Mouse (Mus musculus): ENCODE data around the gene Slc16a4. TPM values are rescaled to one million over a fixed set of nuclear protein-coding genes. Genes with fewer than 3 reads are reported as not detected.

Gene Slc16a4
- not detected in 2 replicates for polyA plus RNA-seq (2012; ENCODE audit: insufficient read depth, insufficient read length, missing spikeins)

GRCm38 (mm10) chr3:107290764-107291381, at the start of gene Slc16a4:
Slc16a4 (plus strand) TSS chr3:107291230.
- TF ChIP-seq CTCF (IDR thresholded peaks at IDR 0.05; ENCODE audit: low read depth, low read length) (no peak), POLR2A (IDR thresholded peaks at IDR 0.05; ENCODE audit: borderline replicate concordance, low read depth, low read length) (no peak)
- Histone ChIP-seq H3K4me3 (ENCODE audit: insufficient read depth, low read length) (no peak within 1 kb of the TSS), H3K4me1 (ENCODE audit: control insufficient read depth, insufficient read depth, low read length) (peaks cover 6% of the 10 kb centered on the region), H3K27ac (ENCODE audit: insufficient read depth, low read depth, low read length) (no peak within 1 kb of the TSS)

GRCm38 (mm10) chr3:107241389-107242094, 49.5 kb upstream of the Slc16a4 start:
- Histone ChIP-seq H3K4me3 (ENCODE audit: insufficient read depth, low read length) (no peak overlapping the region), H3K4me1 (ENCODE audit: control insufficient read depth, insufficient read depth, low read length) (no peaks in the 10 kb centered on the region), H3K27ac (ENCODE audit: insufficient read depth, low read depth, low read length) (no peak overlapping the region)
- TF ChIP-seq POLR2A (IDR thresholded peaks at IDR 0.05; ENCODE audit: borderline replicate concordance, low read depth, low read length), result no peak
- no peak for TF ChIP-seq CTCF (IDR thresholded peaks at IDR 0.05; ENCODE audit: low read depth, low read length)

- no peak overlapping the region for H3K27ac ChIP-seq (ENCODE audit: insufficient read depth, low read depth, low read length)
- TF ChIP-seq CTCF (IDR thresholded peaks at IDR 0.05; ENCODE audit: low read depth, low read length) (no peak), POLR2A (IDR thresholded peaks at IDR 0.05; ENCODE audit: borderline replicate concordance, low read depth, low read length) (no peak)
- no peaks in the 10 kb centered on the region for H3K4me1 ChIP-seq (ENCODE audit: control insufficient read depth, insufficient read depth, low read length)
- no peak overlapping the region for H3K4me3 ChIP-seq (ENCODE audit: insufficient read depth, low read length)
Measured at GRCm38 (mm10) chr3:107246876-107247275, 44.2 kb upstream of the Slc16a4 start.

GRCm38 (mm10) chr3:107249042-107249441, 42.0 kb upstream of the Slc16a4 start:
- Histone ChIP-seq H3K27ac (ENCODE audit: insufficient read depth, low read depth, low read length) (no peak overlapping the region), H3K4me1 (ENCODE audit: control insufficient read depth, insufficient read depth, low read length) (no peaks in the 10 kb centered on the region), H3K4me3 (ENCODE audit: insufficient read depth, low read length) (no peak overlapping the region)
- TF ChIP-seq CTCF (IDR thresholded peaks at IDR 0.05; ENCODE audit: low read depth, low read length) (no peak), POLR2A (IDR thresholded peaks at IDR 0.05; ENCODE audit: borderline replicate concordance, low read depth, low read length) (no peak)

GRCm38 (mm10) chr3:107250320-107250719, 40.7 kb upstream of the Slc16a4 start:
- Histone ChIP-seq H3K27ac (ENCODE audit: insufficient read depth, low read depth, low read length) (no peak overlapping the region), H3K4me3 (ENCODE audit: insufficient read depth, low read length) (no peak overlapping the region), H3K4me1 (ENCODE audit: control insufficient read depth, insufficient read depth, low read length) (no peaks in the 10 kb centered on the region)
- TF ChIP-seq POLR2A (IDR thresholded peaks at IDR 0.05; ENCODE audit: borderline replicate concordance, low read depth, low read length) (no peak), CTCF (IDR thresholded peaks at IDR 0.05; ENCODE audit: low read depth, low read length) (no peak)

- TF ChIP-seq POLR2A (IDR thresholded peaks at IDR 0.05; ENCODE audit: borderline replicate concordance, low read depth, low read length), result no peak
- no peak for TF ChIP-seq CTCF (IDR thresholded peaks at IDR 0.05; ENCODE audit: low read depth, low read length)
- H3K4me1 ChIP-seq (ENCODE audit: control insufficient read depth, insufficient read depth, low read length), result no peaks in the 10 kb centered on the region
- no peak overlapping the region for H3K27ac ChIP-seq (ENCODE audit: insufficient read depth, low read depth, low read length)
- no peak overlapping the region for H3K4me3 ChIP-seq (ENCODE audit: insufficient read depth, low read length)
Measured at GRCm38 (mm10) chr3:107252035-107252434, 39.0 kb upstream of the Slc16a4 start.

GRCm38 (mm10) chr3:107253925-107254324, 37.1 kb upstream of the Slc16a4 start:
- H3K27ac ChIP-seq (ENCODE audit: insufficient read depth, low read depth, low read length), result no peak overlapping the region
- no peak overlapping the region for H3K4me3 ChIP-seq (ENCODE audit: insufficient read depth, low read length)
- TF ChIP-seq CTCF (IDR thresholded peaks at IDR 0.05; ENCODE audit: low read depth, low read length) (no peak), POLR2A (IDR thresholded peaks at IDR 0.05; ENCODE audit: borderline replicate concordance, low read depth, low read length) (no peak)
- H3K4me1 ChIP-seq (ENCODE audit: control insufficient read depth, insufficient read depth, low read length), result no peaks in the 10 kb centered on the region

GRCm38 (mm10) chr3:107255992-107256391, 35.0 kb upstream of the Slc16a4 start:
- no peak overlapping the region for H3K4me3 ChIP-seq (ENCODE audit: insufficient read depth, low read length)
- no peaks in the 10 kb centered on the region for H3K4me1 ChIP-seq (ENCODE audit: control insufficient read depth, insufficient read depth, low read length)
- TF ChIP-seq POLR2A (IDR thresholded peaks at IDR 0.05; ENCODE audit: borderline replicate concordance, low read depth, low read length), result no peak
- TF ChIP-seq CTCF (IDR thresholded peaks at IDR 0.05; ENCODE audit: low read depth, low read length), result no peak
- H3K27ac ChIP-seq (ENCODE audit: insufficient read depth, low read depth, low read length), result no peak overlapping the region

GRCm38 (mm10) chr3:107256724-107257123, 34.3 kb upstream of the Slc16a4 start:
- Histone ChIP-seq H3K4me1 (ENCODE audit: control insufficient read depth, insufficient read depth, low read length) (no peaks in the 10 kb centered on the region), H3K4me3 (ENCODE audit: insufficient read depth, low read length) (no peak overlapping the region), H3K27ac (ENCODE audit: insufficient read depth, low read depth, low read length) (no peak overlapping the region)
- TF ChIP-seq CTCF (IDR thresholded peaks at IDR 0.05; ENCODE audit: low read depth, low read length), result no peak
- no peak for TF ChIP-seq POLR2A (IDR thresholded peaks at IDR 0.05; ENCODE audit: borderline replicate concordance, low read depth, low read length)

GRCm38 (mm10) chr3:107257924-107258323, 33.1 kb upstream of the Slc16a4 start:
- no peak overlapping the region for H3K27ac ChIP-seq (ENCODE audit: insufficient read depth, low read depth, low read length)
- H3K4me1 ChIP-seq (ENCODE audit: control insufficient read depth, insufficient read depth, low read length), result no peaks in the 10 kb centered on the region
- TF ChIP-seq POLR2A (IDR thresholded peaks at IDR 0.05; ENCODE audit: borderline replicate concordance, low read depth, low read length) (no peak), CTCF (IDR thresholded peaks at IDR 0.05; ENCODE audit: low read depth, low read length) (no peak)
- no peak overlapping the region for H3K4me3 ChIP-seq (ENCODE audit: insufficient read depth, low read length)

All from bone marrow macrophage, adult 2 months (primary cell).